Mouse (Mus musculus): ENCODE data around the gene Tmem19. TPM values are rescaled to one million over a fixed set of nuclear protein-coding genes. Genes with fewer than 3 reads are reported as not detected.
A peak's percentile ranks its signal among the peaks of the same experiment; 100 is the strongest.

Gene Tmem19
- polyA plus RNA-seq, 1 experiment from 2014 or later = 30.8 TPM

DNA sequence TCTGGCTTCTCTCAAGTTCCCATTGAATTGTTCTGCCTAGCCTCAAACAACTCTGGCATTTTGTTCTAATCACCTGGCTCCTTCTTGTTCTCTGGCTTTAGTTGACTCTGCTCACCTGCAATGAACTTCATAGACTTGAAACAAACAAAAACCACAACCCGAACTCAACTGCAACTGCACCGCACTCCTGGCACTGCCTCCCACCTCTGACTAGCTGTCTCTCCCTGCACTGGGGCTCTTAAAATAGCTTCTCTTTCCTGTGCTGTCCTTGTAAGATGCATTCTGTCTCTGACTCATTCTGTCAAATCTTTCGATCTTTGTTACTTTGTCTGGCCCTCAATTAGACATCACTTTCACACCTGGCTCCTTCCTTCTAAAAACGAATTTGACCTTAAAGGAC is 850 bp upstream of the Tmem19 start:
- peak overlapping the region; percentile 60; the same call in 1 of the 2 replicates for H3K4me3 ChIP-seq (replicated peaks)
- H3K9ac ChIP-seq = peak overlapping the region; percentile 35; the same call in 1 of the 2 replicates
- no peaks in the 10 kb centered on the region for H3K36me3 ChIP-seq
- H3K9me3 ChIP-seq = no peaks in the 10 kb centered on the region
- peak overlapping the region; percentile 97; the same call in 1 of the 2 replicates for H3K27ac ChIP-seq
- 82% methylated on average over 4 of the region's 4 CpGs for WGBS
- H3K4me2 ChIP-seq = peak overlapping the region; percentile 79
- H3K27me3 ChIP-seq (replicated peaks) = no peaks in the 10 kb centered on the region
- no peak for ATAC-seq (ENCODE audit: insufficient read depth, low FRiP score, low read depth)
- H3K4me1 ChIP-seq = peaks cover 3% of the 10 kb centered on the region

DNA sequence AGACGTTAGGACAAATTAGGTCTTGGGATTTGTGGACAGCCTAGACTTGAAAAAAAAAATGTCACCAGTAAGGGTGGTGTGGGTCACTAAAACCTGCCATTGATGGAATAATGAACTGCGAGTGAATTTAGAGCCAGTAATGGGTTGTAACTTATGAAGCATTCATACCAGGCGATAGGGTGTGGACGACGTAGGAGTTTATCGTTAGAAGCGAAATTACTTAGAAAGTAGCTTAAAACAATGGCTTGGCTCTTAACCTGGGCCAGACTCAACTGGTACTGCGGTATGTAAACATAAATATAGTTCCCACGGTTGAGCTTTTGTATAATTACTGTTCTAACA is 293 bp upstream of the Tmem19 start:
- peak overlapping the region; percentile 35; the same call in 1 of the 2 replicates for H3K9ac ChIP-seq
- peak overlapping the region; percentile 79 for H3K4me2 ChIP-seq
- H3K9me3 ChIP-seq = no peaks in the 10 kb centered on the region
- H3K27ac ChIP-seq = peak overlapping the region; percentile 97
- no peaks in the 10 kb centered on the region for H3K36me3 ChIP-seq
- H3K4me1 ChIP-seq = peaks cover 3% of the 10 kb centered on the region
- 7% methylated on average over 9 of the region's 9 CpGs for WGBS
- peak overlapping the region; percentile 60 for H3K4me3 ChIP-seq (replicated peaks)
- peak; percentile 12 for ATAC-seq (ENCODE audit: insufficient read depth, low FRiP score, low read depth)
- H3K27me3 ChIP-seq (replicated peaks) = no peaks in the 10 kb centered on the region

DNA sequence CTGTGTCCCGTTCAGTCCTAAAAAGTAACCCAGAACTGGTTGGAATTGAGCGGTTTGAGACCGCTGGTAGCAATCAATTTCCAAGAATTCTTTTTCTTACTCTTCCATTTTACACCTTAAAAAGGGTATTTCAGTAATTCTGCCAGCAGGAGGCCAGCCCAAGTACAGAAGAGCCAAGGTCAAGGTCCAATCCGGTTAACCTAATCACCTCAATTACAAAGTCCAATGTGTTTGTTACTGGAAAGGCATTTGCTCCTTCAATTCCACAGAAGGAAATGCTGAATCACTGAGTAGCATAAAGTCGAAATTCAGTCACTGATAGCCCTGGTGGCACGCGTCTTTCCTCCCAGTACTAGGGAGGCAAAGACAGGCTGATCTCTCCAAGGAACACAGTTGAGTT is 3.2 kb downstream of the Tmem19 start:
- H3K36me3 ChIP-seq = peaks cover 3% of the 10 kb centered on the region; the same call in 1 of the 2 replicates
- H3K27me3 ChIP-seq (replicated peaks) = no peaks in the 10 kb centered on the region
- H3K4me3 ChIP-seq (replicated peaks) = no peak overlapping the region
- H3K4me1 ChIP-seq = peaks cover 3% of the 10 kb centered on the region
- ATAC-seq (ENCODE audit: insufficient read depth, low FRiP score, low read depth) = no peak
- 86% methylated on average over 7 of the region's 7 CpGs for WGBS
- H3K4me2 ChIP-seq = no peak overlapping the region
- no peak overlapping the region for H3K9ac ChIP-seq
- no peak overlapping the region for H3K27ac ChIP-seq
- no peaks in the 10 kb centered on the region for H3K9me3 ChIP-seq

DNA sequence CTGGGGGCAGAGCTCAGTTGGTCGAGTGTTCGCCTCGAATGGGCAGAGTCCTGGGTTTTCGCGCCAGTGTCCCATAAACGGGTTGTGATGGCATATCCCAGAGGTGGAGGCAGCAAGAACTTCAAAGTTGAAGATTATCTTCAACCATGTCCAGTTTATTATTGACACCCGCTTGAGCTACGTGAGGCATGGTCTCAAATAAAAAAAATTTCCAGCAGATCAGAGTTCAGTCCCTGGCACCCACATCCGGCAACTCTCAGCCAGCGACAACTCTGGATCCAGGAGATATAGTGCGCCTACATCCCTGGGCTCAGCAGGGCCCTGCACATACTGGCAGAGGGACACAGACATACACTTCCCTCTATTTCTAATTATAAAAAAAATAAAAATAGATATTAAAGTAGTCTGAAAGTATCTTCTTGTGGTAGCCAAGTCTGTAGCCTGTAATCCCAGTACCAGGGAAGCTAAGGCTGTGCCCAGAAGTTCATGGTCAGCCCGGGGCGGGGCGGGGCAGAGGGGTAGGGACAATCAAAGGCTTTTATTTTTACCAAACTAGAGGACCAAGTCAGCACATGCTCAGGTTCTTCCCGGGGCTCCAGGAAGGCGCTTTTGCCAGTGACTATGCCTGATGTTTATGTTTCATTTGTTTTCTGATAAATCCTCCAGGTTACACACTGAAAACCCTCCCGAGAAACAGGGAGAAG is 3.9 kb downstream of the Tmem19 start:
- Histone ChIP-seq H3K9me3 (no peaks in the 10 kb centered on the region), H3K9ac (no peak overlapping the region), H3K27me3 (replicated peaks) (no peaks in the 10 kb centered on the region), H3K27ac (no peak overlapping the region), H3K36me3 (peaks cover 3% of the 10 kb centered on the region; the same call in 1 of the 2 replicates), H3K4me1 (peaks cover 3% of the 10 kb centered on the region), H3K4me3 (replicated peaks) (no peak overlapping the region), H3K4me2 (no peak overlapping the region)
- no peak for ATAC-seq (ENCODE audit: insufficient read depth, low FRiP score, low read depth)
- WGBS = 91% methylated on average over 17 of the region's 17 CpGs

DNA sequence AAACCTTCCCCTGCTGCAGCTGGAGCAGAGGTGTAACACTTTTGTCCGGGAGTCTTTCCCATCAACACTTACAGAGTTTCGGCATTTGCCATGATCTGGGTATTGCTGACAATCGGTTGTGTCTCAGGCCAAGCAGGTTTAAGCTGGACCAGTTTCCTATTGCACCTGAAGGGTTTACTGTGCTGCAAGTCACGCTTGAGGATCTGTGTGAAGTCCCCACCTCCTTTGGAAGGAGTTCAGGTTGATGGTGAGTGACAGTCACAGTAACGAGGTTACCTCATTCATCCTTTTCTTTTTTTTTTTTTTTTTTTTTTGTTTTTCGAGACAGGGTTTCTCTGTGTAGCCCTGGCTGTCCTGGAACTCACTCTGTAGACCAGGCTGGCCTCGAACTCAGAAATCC is 6.2 kb downstream of the Tmem19 start:
- Histone ChIP-seq H3K4me3 (replicated peaks) (no peak overlapping the region), H3K9ac (no peak overlapping the region), H3K4me2 (no peak overlapping the region), H3K27ac (no peak overlapping the region), H3K4me1 (no peaks in the 10 kb centered on the region; the same call in 1 of the 2 replicates), H3K36me3 (peaks cover 3% of the 10 kb centered on the region; the same call in 1 of the 2 replicates), H3K9me3 (no peaks in the 10 kb centered on the region), H3K27me3 (replicated peaks) (no peaks in the 10 kb centered on the region)
- WGBS = 86% methylated on average over 6 of the region's 7 CpGs
- ATAC-seq (ENCODE audit: insufficient read depth, low FRiP score, low read depth) = no peak

DNA sequence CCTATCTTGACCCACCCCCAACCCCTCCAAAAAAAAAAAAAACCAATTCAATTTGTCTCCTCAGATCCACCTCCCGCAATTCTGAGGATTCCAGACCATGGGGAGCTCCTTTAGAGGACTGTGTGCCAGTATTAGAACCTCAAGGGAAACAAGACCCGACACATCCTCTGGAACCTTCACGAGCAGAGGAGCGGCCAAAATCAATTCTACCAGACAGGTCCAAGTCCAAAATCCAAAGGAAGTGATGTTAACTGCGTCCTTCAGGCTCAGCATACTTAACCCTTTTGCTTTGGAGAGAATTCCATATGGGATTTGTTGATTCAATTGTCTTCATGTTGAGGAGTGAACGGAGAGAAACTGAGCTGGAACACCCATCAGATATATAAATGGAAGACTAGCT is 7.3 kb downstream of the Tmem19 start:
- H3K4me2 ChIP-seq = no peak overlapping the region
- no peak for ATAC-seq (ENCODE audit: insufficient read depth, low FRiP score, low read depth)
- no peak overlapping the region for H3K27ac ChIP-seq
- no peaks in the 10 kb centered on the region for H3K4me1 ChIP-seq
- peaks cover 3% of the 10 kb centered on the region; the same call in 1 of the 2 replicates for H3K36me3 ChIP-seq
- 83% methylated on average over 6 of the region's 6 CpGs for WGBS
- H3K9me3 ChIP-seq = no peaks in the 10 kb centered on the region
- H3K4me3 ChIP-seq (replicated peaks) = no peak overlapping the region
- no peak overlapping the region for H3K9ac ChIP-seq
- no peaks in the 10 kb centered on the region for H3K27me3 ChIP-seq (replicated peaks)

DNA sequence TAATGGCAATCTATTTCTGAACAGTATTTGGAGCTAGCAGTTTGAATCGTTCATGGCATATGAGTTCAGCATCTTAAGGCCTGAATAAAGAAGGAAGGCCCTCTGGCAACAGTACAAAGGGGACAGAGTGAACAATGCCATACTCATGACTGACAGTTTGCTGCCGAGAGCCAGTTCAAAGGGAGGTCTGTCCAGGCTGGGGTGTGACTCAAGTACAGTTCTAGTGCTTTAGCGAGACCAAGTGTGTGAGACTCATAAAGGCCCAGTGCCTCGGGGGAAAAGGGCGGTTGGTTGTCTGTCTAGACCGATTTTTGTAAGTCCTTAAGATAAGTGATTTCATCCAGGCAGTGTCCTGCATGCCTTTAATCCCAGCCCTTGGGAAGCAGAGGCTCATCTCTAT is 7.7 kb downstream of the Tmem19 start:
- Histone ChIP-seq H3K9me3 (no peaks in the 10 kb centered on the region), H3K36me3 (peaks cover 3% of the 10 kb centered on the region; the same call in 1 of the 2 replicates), H3K4me3 (replicated peaks) (no peak overlapping the region), H3K9ac (no peak overlapping the region), H3K4me2 (no peak overlapping the region), H3K27me3 (replicated peaks) (no peaks in the 10 kb centered on the region), H3K27ac (no peak overlapping the region), H3K4me1 (no peaks in the 10 kb centered on the region)
- no peak for ATAC-seq (ENCODE audit: insufficient read depth, low FRiP score, low read depth)
- 85% methylated on average over 6 of the region's 6 CpGs for WGBS

DNA sequence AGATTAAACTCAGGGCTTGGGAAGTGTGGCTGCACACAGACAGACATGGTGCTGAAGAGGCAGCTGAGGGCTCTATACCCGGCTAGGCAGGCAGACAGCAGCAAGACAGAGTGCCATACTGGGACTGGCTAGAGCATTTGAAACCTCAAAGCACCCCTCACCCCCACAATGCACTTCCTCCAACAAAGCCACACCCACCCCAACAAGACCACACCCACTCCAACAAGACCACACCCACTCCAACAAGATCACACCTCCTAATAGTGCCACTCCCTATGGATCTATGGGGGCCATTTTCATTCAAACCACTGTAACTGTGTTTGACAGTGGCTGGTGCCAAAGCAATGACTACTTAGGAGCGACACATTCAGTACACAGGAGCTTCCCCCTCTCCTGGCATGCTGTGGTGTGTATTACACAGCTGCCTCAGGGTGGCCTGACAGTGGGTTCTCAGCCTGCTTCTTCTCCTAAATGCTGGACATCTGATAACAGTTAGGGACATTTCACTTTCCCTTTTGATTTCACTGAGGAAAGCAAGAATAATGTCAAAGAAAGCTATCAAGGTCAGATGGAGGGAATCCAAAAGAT is 11.4 kb downstream of the Tmem19 start:
- Histone ChIP-seq H3K9ac (no peak overlapping the region), H3K4me2 (no peak overlapping the region), H3K4me3 (replicated peaks) (no peak overlapping the region), H3K27me3 (replicated peaks) (no peaks in the 10 kb centered on the region), H3K36me3 (0 out of 2 replicates have a peak, but pooled peaks cover 3% of the 10 kb centered on the region), H3K9me3 (no peaks in the 10 kb centered on the region), H3K27ac (no peak overlapping the region), H3K4me1 (no peaks in the 10 kb centered on the region)
- ATAC-seq (ENCODE audit: insufficient read depth, low FRiP score, low read depth) = no peak
- 76% methylated on average over 2 of the region's 2 CpGs for WGBS

DNA sequence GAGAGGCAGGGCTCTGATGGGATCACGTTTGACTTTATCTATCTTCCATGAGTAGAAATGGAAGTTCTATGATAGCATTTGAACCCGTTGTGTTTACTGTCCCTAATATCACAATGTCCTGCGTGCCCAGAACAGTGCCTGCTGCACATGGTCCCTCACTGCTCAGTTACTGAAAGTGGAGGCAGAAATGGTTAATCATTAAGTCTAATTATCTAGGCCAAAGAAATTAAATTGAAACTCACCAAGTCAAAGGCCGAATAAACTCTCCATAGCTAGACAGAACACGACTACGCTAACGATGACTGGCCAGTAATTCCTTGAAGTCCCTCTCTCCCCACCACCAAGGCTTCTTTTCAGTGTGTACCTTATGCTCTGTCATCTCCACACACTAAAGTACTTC is 12.8 kb downstream of the Tmem19 start:
- no peak for ATAC-seq (ENCODE audit: insufficient read depth, low FRiP score, low read depth)

DNA sequence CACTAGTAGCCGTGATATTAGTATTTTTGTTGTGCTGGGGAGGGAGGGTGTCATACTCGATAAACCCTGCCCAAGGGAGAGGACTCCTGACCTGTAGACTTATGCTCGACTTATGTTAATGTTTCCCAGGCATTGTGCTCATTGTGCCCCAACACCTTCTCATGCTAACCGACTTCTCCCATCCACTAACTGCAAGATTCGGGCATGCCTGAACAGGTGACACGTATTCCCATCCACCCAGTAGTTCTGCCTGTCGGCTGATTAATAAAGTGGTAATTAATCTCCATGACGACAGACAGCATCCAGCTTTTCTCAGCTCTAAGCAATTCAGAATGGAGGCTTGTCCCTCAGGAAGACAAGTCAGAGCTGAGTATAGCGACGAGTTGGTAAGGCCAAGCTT is 13.3 kb downstream of the Tmem19 start:
- no peaks in the 10 kb centered on the region for H3K9me3 ChIP-seq
- no peak overlapping the region for H3K4me2 ChIP-seq
- WGBS = 65% methylated on average over 10 of the region's 10 CpGs
- H3K4me1 ChIP-seq = no peaks in the 10 kb centered on the region
- H3K4me3 ChIP-seq (replicated peaks) = no peak overlapping the region
- H3K27me3 ChIP-seq (replicated peaks) = no peaks in the 10 kb centered on the region
- peak; percentile 56; the same call in 1 of the 2 replicates for ATAC-seq (ENCODE audit: insufficient read depth, low FRiP score, low read depth)
- H3K36me3 ChIP-seq = no peaks in the 10 kb centered on the region
- no peak overlapping the region for H3K27ac ChIP-seq
- H3K9ac ChIP-seq = no peak overlapping the region

More for the DNA sequence above, 12.8 kb downstream of the Tmem19 start:
- H3K4me3 ChIP-seq (replicated peaks) = no peak overlapping the region
- WGBS = 76% methylated on average over 7 of the region's 7 CpGs
- no peaks in the 10 kb centered on the region for H3K9me3 ChIP-seq
- no peaks in the 10 kb centered on the region for H3K27me3 ChIP-seq (replicated peaks)
- H3K4me2 ChIP-seq = no peak overlapping the region
- 0 out of 2 replicates have a peak, but pooled peaks cover under 1% of the 10 kb centered on the region for H3K36me3 ChIP-seq
- no peak overlapping the region for H3K27ac ChIP-seq
- H3K4me1 ChIP-seq = no peaks in the 10 kb centered on the region
- H3K9ac ChIP-seq = no peak overlapping the region

DNA sequence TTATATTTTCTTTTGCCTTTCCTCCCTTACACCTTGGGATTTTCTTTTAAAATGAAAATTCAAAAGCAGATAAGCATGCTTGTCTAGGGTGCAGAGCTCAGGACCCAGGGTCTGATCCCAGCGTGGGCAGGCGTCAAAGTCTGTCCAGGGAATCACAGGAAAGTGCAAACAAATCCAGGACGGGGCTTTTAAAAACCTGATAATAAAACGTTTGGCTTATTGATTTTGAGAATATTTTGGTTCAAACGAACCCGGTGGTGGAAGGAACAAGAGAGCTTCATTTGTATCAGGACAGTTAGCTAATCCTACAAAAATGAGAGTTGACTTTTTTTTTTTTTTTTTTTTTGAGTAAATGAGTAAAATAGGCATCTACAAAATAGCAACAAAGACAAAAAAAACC is 14.2 kb downstream of the Tmem19 start:
- ATAC-seq (ENCODE audit: insufficient read depth, low FRiP score, low read depth) = no peak
- Histone ChIP-seq H3K4me2 (no peak overlapping the region), H3K4me1 (no peaks in the 10 kb centered on the region), H3K27me3 (replicated peaks) (no peaks in the 10 kb centered on the region), H3K27ac (no peak overlapping the region), H3K9me3 (no peaks in the 10 kb centered on the region), H3K36me3 (no peaks in the 10 kb centered on the region), H3K4me3 (replicated peaks) (no peak overlapping the region), H3K9ac (no peak overlapping the region)
- WGBS = 64% methylated on average over 6 of the region's 6 CpGs

DNA sequence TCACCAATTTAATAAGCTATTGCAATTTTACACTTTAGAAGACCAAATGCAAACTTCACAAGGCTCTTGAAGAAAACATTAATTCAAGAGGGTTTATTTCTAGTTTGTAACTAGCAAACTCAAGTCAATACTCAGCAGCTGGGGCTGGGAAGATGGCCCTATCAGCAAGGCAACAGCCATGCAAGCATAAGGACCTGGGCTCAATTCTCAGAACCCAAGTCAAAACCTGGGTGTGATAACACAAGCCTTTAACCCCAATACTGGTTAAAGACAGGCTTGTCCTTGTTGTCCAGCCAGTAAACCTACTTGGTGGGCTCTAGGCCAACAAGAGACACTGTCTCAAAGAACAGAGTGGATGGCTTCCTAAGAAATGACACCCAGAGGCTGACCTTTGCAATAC is 15.9 kb downstream of the Tmem19 start:
- H3K36me3 ChIP-seq = 0 out of 2 replicates have a peak, but pooled peaks cover 4% of the 10 kb centered on the region
- ATAC-seq (ENCODE audit: insufficient read depth, low FRiP score, low read depth) = no peak
- H3K9ac ChIP-seq = no peak overlapping the region
- no peaks in the 10 kb centered on the region for H3K4me1 ChIP-seq
- no peak overlapping the region for H3K4me2 ChIP-seq
- no peaks in the 10 kb centered on the region for H3K9me3 ChIP-seq
- no peak overlapping the region for H3K4me3 ChIP-seq (replicated peaks)
- H3K27me3 ChIP-seq (replicated peaks) = no peaks in the 10 kb centered on the region
- H3K27ac ChIP-seq = no peak overlapping the region
